Mouse (Mus musculus) T-helper 17 cell (primary cell): ENCODE data around the gene Sox2.

Experiments used
- in situ Hi-C, 2 experiments: fragments of 300-600 bp; cut with MboI, MseI; formaldehyde crosslinking; loops; 1 replicate in 1 of 2; 2 replicates in 1 of 2; pipeline ENCODE4 v1.15.1; 2025; ENCODE audit warnings: high pct_unique_total_duplicates in 2 of 2

Sox2 gene

DNA sequence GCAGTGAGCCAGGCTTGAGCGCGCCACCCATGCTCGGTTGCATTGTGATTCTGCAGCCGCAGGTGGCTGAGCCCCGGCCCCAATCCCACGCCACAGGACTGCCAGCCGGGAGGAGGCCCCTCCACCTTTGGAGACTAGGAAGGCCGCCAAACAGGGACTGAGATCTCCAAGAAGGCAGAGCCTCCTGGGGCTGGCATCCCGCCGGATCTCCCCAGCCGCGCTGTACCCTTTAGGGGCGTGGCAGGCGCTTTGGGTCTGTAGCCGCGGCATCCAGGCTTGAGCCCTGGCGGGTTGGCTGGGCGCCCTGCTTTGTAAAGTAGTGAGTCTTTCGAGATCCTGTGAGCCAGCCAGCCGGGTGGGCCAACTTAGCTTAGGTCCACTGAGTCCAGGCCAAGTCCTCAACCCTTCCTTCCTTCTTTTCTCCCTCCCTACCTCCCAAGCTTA, 7.7 kb upstream of the Sox2 start:
- in situ Hi-C loops = loop anchor here (5.0 to 25.0 kb wide), 6 partner anchors 470 to 845 kb away; no protein-coding TSS in a partner anchor

DNA sequence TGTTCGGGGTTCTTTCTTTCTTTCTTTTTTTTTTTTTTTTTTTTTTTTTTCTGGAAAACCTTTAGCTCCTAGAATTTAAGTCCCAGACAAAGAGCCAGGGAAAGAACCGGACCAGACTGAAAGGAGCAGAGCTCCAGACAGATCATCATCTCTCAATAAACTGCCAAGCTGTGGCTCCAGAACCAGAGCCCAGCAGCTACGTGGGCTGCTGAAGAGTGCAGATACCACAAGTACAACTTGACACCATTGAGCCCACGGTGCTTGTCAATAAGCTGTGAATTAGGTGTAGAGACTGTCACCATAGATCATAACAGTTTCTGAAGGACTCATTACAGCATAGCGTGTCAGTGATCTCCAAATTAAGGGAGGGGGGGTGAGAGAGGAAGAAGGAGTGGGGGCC, 7.1 kb upstream of the Sox2 start:
- in situ Hi-C loops = loop anchor here (5.0 to 25.0 kb wide), 6 partner anchors 469 to 844 kb away; no protein-coding TSS in a partner anchor

GRCm38 (mm10) chr3:34643536-34644115, 6.6 kb upstream of the Sox2 start:
- in situ Hi-C loops = loop anchor here (5.0 to 25.0 kb wide), 6 partner anchors 469 to 844 kb away; no protein-coding TSS in a partner anchor

- in situ Hi-C loops = loop anchor here in 1 of 2 experiments (10.0 to 25.0 kb wide), 2 partner anchors 466 to 679 kb away; no protein-coding TSS in a partner anchor
These were observed 4.0 kb upstream of the Sox2 start for GRCm38 (mm10) chr3:34646169-34646568.

- in situ Hi-C loops = loop anchor here in 1 of 2 experiments (10.0 to 25.0 kb wide), 2 partner anchors 465 to 677 kb away; no protein-coding TSS in a partner anchor
These were observed 2.5 kb upstream of the Sox2 start for GRCm38 (mm10) chr3:34647688-34648087.

GRCm38 (mm10) chr3:34648105-34648832, 1.9 kb upstream of the Sox2 start:
- in situ Hi-C loops = loop anchor here in 1 of 2 experiments (10.0 to 25.0 kb wide), 2 partner anchors 464 to 677 kb away; no protein-coding TSS in a partner anchor

DNA sequence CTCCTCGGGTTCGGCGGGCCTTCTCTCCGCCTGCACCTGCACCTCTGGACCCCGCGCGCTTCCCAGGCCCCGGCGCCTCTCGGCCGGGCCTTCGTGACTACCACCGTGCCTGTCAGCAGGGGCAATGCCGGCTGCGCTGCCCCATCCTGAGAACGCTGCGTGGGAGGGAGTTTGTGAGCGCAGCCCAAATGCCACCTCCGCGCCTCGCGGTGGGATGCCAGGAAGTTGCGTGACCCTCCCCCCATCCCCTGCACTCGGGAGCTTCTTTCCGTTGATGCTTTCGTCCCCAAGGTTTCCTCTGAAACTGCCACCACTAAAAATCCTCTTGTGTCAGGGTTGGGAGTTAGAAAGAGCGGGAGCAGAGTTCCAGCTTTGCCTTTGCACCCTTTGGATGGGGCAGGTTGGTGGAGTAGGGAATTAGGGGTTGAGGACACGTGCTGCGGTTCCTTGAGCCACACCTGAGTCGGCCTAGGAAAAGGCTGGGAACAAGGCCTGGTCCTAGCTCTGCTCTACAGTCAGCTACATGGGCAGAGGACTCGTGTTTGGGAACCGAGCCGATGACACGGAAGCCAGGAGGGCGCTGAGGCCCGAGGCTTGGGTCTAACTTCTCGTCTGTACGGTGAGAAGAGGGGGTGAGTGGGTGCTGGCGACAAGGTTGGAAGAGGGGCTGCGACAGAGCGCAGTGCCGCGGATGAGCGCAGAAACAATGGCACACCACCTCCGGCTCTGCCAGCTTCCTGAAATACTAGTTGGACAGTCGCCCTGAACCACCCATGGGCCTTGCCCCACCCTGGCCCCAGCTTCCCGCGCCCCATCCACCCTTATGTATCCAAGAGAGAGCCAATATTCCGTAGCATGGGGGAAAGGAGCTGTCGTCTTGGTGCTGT, 1.1 kb upstream of the Sox2 start:
- in situ Hi-C loops = loop anchor here in 1 of 2 experiments (10.0 to 25.0 kb wide), 2 partner anchors 463 to 676 kb away; no protein-coding TSS in a partner anchor

- in situ Hi-C loops = loop anchor here in 1 of 2 experiments (10.0 kb wide), 1 partner anchor 1504 kb away; the partner anchor contains the start of gene D3Ertd254e
These were observed 586 bp downstream of the Sox2 start for GRCm38 (mm10) chr3:34650621-34651361.

DNA sequence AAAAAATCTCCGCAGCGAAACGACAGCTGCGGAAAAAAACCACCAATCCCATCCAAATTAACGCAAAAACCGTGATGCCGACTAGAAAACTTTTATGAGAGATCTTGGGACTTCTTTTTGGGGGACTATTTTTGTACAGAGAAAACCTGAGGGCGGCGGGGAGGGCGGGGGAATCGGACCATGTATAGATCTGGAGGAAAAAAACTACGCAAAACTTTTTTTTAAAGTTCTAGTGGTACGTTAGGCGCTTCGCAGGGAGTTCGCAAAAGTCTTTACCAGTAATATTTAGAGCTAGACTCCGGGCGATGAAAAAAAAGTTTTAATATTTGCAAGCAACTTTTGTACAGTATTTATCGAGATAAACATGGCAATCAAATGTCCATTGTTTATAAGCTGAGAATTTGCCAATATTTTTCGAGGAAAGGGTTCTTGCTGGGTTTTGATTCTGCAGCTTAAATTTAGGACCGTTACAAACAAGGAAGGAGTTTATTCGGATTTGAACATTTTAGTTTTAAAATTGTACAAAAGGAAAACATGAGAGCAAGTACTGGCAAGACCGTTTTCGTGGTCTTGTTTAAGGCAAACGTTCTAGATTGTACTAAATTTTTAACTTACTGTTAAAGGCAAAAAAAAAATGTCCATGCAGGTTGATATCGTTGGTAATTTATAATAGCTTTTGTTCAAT, 1.4 kb downstream of the Sox2 start:
- in situ Hi-C loops = loop anchor here in 1 of 2 experiments (10.0 kb wide), 1 partner anchor 1503 kb away; the partner anchor contains the start of gene D3Ertd254e

DNA sequence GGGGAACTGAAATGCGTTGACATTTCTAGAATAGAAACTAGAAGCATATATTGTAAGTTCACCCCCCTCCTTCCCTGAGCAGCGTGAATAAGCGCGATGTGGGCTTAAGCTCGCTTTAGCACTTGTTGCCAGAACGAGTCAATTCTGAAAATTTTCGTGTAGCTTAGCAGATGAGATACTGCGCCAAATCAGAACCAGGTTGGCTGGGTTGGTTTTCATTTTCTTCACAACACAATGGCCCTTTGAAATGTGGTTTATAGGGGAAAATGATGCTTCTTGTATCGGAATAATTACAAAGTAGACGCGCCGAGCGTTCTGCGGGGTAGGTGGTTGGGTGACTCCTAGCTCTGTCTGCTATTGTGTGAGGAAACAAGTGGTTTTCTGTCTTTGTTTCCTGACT, 2.4 kb downstream of the Sox2 start:
- in situ Hi-C loops = loop anchor here in 1 of 2 experiments (10.0 kb wide), 1 partner anchor 1502 kb away; the partner anchor contains the start of gene D3Ertd254e

DNA sequence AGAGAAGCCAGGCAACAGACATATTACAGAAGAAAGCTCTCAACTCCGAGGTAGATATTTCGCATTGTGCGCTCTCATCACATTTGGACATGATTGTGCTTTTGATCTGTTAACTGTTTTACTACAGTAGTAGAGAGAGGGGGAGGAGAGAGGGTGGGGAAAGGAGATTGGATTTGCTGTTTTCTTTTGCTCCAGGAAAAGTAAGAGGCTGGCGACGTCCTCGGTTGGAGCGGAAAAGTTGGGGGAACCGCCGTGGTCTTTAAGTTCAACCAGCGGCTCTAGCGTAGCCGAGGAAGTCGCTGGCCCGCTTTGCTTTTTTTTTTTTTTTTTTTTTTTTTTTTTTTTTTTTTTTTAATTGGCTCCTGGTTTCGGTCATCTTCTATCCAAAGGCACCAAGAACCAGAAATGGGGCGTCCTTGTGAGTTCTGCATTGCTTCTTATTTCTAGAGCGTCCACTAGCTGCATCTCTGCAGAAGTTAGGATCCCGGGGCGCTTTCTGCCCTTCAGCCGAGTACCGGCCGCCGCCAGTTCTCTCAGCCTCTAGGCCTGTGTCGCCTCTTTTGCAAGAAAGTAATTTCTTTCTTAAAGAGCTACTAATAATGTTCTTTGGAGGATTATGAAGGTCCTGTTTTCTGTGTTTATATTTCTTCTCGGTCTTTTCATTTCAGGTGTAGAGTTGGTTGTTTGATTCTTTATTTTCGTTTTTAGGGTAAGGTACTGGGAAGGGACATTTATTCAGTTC, 3.2 kb downstream of the Sox2 start:
- in situ Hi-C loops = loop anchor here in 1 of 2 experiments (10.0 kb wide), 1 partner anchor 1501 kb away; the partner anchor contains the start of gene D3Ertd254e

GRCm38 (mm10) chr3:34653977-34654500, 3.8 kb downstream of the Sox2 start:
- in situ Hi-C loops = loop anchor here in 1 of 2 experiments (10.0 kb wide), 1 partner anchor 1501 kb away; the partner anchor contains the start of gene D3Ertd254e

DNA sequence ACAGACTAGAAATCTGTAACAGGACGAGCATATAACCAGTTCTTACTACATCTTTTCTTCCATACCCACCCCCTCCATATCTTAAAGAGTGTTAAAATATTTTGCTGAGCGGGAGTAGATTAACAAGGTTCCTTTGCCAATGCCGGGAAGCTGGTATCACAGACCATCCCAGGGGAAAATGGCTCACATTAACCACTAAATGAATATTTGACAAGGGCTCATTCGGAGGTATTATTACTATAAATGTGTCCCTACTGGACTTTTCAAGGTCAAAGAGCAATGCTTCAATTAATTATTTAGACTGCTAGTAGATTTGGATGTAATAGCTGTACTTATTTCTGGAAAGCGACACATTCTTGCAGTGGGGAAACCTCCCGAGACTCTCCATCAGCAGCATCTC, 4.6 kb downstream of the Sox2 start:
- in situ Hi-C loops = loop anchor here in 1 of 2 experiments (10.0 kb wide), 1 partner anchor 1500 kb away; the partner anchor contains the start of gene D3Ertd254e

DNA sequence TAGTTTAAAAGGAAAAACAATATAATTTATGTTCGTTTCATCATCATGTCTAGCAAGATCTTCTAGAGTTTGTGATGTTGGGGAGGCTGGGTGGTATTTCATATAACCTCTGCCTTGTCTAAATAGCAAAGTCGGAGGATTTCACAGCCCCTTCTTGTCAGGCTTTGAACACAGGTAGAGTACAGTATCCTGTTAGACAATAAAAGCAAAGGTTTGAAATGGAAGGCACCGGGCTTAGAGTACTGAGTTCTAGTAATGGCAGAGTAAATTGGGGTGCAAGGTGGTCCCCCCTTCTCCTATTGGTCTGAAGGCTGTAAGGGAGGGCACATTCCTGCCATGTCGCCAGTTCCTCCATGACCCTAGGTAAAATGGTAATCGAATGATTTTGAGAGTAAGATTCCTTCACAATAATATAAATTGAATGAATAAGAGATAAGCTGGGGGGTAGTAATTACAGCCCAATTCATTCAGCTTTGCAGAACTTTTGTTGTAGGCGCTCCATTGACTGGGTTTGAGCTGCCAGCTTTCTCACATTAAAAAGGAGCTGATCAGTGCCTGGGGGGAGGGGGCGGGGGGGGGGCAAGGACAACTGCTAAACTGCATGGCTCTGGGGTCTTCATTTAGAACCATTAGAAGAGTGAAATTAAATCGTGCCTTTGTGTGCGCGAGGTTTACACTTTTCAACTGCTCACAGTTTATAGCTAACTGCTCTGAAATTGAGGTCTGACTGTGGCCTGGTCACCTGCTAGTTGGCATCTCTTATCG, 5.3 kb downstream of the Sox2 start:
- in situ Hi-C loops = loop anchor here in 1 of 2 experiments (10.0 kb wide), 1 partner anchor 1499 kb away; the partner anchor contains the start of gene D3Ertd254e

DNA sequence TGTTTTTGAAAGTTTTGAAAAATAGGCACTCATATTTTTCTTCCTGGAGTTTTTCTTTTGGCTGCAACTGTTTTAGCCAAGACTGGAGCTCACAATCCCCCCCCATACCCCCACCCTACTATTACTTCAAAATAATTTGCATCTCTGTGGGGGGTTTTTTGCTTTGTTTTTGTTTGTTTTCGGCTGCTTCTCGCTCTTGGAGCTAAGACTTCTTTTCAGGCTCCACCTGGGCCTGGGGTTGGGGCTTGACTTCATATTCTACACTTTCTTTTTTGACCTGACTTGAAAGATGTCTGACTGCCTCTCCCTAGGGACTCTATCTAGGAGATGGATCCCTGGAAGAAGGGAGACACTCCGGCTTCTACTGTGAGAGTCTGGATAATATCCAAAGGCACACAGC, 5.9 kb downstream of the Sox2 start:
- in situ Hi-C loops = loop anchor here in 1 of 2 experiments (10.0 kb wide), 1 partner anchor 1499 kb away; the partner anchor contains the start of gene D3Ertd254e

DNA sequence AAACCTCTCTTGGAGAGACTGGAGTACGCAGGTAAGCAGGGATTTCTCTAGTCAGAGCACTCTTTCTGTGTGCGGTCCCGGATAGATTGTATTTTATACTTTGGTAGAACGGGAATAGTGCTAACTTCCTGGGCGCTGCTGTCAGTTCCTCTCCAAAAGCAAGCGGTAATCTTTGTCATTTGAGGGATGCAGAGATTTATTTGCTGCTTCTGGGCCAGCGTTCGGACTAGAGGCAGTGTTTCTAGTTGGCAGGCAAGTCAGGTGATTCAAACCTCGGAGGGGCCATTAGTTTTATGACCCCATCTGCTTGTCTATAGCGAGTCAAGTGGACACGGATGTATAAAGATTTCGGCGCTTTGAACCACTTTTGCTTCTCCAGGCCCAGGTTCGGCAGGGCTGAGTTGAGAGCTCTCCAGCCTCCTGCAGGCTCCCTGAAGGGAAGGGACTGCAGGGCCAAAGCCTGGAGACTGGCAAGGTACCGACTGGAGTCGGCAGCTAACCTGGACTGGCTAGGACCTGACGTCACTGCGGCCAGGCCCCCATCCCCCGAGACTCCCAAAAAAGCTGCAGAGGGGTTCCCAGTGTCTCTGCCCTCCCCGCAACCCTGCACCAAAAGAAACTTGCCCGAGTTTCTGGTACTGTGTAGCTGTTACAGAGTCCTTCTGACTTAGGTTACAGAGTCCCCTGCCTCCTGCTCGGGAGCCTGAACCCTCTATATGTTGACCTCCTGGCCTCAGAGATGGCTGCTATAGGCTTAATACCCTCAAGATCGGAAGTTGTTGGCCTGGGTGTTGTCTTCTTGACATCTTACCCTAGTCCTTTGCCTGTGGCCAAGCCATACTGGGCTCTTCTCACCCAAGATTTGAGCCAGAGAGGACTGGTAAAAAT, 6.9 kb downstream of the Sox2 start:
- in situ Hi-C loops = loop anchor here in 1 of 2 experiments (10.0 kb wide), 1 partner anchor 1498 kb away; the partner anchor contains the start of gene D3Ertd254e
